Mouse (Mus musculus) activated CD4-positive, CD25-positive, alpha-beta regulatory T cell, adult 4 months (primary cell): ENCODE results near the gene Wdr59. TPM values are rescaled to one million over a fixed set of nuclear protein-coding genes. Genes with fewer than 3 reads are reported as not detected.

ENCODE experiments used
- polyA plus RNA-seq, 2 experiments: library from polyadenylated mRNA; unstranded; fragments of 100-300 nt; shearing (Covaris generic); gene quantifications; one replicate each; pipeline ENCODE4 v1.2.1; 2017

The Wdr59 gene
- polyA plus RNA-seq, 2 experiments from 2014 or later: 4.2 to 4.5 TPM

Other genes with a start within 250 kb of the Wdr59 start
- gene Rfwd3, start 221.9 kb downstream of the Wdr59 start, polyA plus RNA-seq: 10 to 100 TPM; 26.8 to 30.2 TPM
- 1 to 10 TPM; 5.4 to 7.8 TPM for gene Mlkl, start 183.9 kb downstream of the Wdr59 start, polyA plus RNA-seq
- gene Fa2h, start 128.3 kb downstream of the Wdr59 start, polyA plus RNA-seq: under 1 TPM in 1 of 2 experiments, not detected in 1; 0.21 TPM
- 10 to 100 TPM; 31.6 to 41.8 TPM for gene Znrf1, start 14.0 kb upstream of the Wdr59 start, polyA plus RNA-seq
- gene Ldhd, start 108.3 kb upstream of the Wdr59 start, polyA plus RNA-seq: 1 to 10 TPM in 1 of 2 experiments, under 1 TPM in 1; 0.18 to 1.2 TPM
- gene Zfp1, start 121.3 kb upstream of the Wdr59 start, polyA plus RNA-seq: 10 to 100 TPM; 28.1 to 33.1 TPM
- gene Ctrb1, start 168.9 kb upstream of the Wdr59 start, polyA plus RNA-seq: not detected
- gene Bcar1, start 221.7 kb upstream of the Wdr59 start, polyA plus RNA-seq: under 1 TPM; 0.21 to 0.38 TPM